Mouse (Mus musculus) macrophage (primary cell): Measurements from ENCODE around the gene Zmiz1. TPM values are rescaled to one million over a fixed set of nuclear protein-coding genes. Genes with fewer than 3 reads are reported as not detected.

Source experiments
- H3K27ac ChIP-seq: fragments of 350-480 bp; formaldehyde crosslinking; 2 replicates; pipeline ENCODE4 v1.9.0; 2021
- H3K36me3 ChIP-seq: fragments of 350-480 bp; formaldehyde crosslinking; 2 replicates; pipeline ENCODE4 v1.9.0; 2021; ENCODE audit errors: inconsistent target
- H3K4me3 ChIP-seq: fragments of 350-480 bp; formaldehyde crosslinking; 2 replicates; pipeline ENCODE4 v1.9.0; 2021; ENCODE audit errors: inconsistent target
- H3K79me2 ChIP-seq: fragments of 350-480 bp; formaldehyde crosslinking; 2 replicates; pipeline ENCODE4 v1.9.0; 2021; ENCODE audit errors: inconsistent target
- WGBS: methylation state at CpG from one replicate; pipeline ENCODE4 v1.1.7; 2026; ENCODE audit warnings: inconsistent platforms; ENCODE audit not compliant: missing documents; 5-methylcytosine and 5-hydroxymethylcytosine counted together
- polyA plus RNA-seq: library from polyadenylated mRNA; stranded (reverse); fragments of 250-400 nt; gene quantifications from 3 replicates; pipeline ENCODE4 v1.2.4, GENCODE M21; 2018; ENCODE audit warnings: inconsistent platforms

Gene Zmiz1
- polyA plus RNA-seq, 1 experiment from 2014 or later: 135 TPM

DNA sequence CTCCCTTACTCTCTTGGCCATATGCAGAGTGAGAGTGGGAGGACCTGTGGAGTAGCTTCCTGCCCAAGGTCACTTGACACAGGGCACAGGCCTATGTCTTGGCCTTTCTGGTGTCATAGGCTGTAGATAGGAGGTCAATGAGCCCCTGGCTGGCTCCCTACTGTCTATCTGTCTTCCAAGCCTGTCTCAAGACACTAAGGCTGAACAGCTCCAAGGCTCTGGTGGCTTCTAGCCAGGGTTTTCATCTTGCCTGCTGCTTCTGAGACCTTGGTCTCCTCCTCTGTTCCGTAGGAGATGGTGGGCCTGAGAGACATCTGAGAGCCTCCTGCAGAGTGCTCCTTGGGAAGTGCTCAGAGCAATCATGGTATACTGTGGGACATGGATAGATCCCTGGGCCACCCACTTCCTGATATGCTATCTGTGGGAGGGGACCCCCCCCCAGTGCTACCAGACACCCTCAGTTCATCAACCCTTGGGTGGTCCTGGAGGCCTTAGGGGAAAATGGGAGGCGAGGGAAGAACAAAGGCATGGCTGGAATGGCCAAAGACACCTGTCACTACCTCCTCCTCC is 56.0 kb downstream of the Zmiz1 start:
- WGBS: 100% methylated on average over 1 of the region's 2 CpGs
- Histone ChIP-seq H3K36me3 (peaks cover 3% of the 10 kb centered on the region; the same call in 1 of the 2 replicates), H3K27ac (peak overlapping the region; percentile 99), H3K79me2 (peaks cover 100% of the 10 kb centered on the region), H3K4me3 (no peak overlapping the region)

DNA sequence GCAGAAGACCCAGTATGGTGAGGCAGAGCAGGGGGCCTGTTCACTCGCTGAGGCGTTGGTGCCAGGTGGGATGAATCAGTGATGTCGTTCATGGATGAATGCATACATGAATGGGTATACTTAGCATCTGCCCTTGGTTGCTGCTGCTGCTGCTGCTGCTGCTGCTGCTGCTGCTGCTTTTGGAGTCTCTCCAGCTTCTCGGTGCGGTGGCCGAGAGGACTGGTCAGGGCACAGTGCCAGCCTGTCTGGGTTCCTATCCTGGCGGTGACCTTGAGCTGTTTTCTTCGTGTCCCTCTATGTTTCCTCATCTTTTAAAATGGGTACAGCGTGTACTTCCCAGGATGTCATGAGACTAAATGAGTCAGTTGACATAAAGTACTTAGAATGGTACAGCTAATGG is 56.9 kb downstream of the Zmiz1 start:
- Histone ChIP-seq H3K36me3 (no peaks in the 10 kb centered on the region), H3K79me2 (peaks cover 100% of the 10 kb centered on the region), H3K4me3 (no peak overlapping the region), H3K27ac (peak overlapping the region; percentile 99)
- WGBS: 21% methylated on average over 8 of the region's 9 CpGs

DNA sequence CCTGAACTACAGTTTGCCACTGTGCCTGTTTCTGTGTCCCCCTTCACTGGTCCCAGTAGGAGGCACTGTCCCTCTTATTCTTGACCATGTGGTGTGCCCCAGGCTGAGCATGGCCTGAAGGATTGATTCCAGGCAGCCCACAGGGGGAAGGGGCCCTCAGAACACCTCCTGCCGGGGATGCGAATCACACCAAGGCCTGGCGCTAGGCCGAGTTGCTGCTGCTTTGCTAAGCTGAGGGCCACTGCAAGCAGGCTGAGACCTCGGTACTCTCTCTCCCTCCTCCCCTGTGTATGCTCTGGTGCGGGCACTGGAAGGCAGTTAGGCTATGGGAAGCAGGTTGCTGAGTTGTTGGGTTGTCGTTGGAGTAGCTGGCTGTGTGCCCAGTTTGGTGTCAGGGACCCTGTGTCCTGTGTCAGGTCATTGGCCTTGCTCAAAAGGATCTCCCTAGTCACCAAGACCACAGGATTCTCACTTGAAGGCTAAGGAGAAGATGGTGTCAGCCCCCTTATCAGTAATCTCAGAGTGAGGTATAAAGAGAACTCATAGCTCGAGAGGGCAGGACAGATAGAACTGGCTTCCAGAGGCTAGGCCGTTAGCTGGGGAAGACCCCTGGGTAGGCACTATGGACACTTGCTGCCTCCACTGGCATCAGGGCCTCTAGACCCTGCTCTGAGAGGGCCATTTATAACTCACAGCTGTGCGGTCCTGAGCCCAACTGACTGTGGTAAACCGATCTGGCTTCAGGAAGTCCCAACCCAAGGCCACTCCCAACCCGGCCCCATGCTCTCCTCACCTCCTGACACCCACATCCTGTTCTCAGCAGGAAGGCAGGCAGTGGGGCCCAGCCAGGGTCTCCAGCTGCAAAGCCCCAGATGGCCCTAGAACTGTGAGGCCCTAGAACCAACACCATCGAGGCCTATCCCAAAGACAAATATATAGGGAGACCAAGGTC is 57.9 kb downstream of the Zmiz1 start:
- Histone ChIP-seq H3K36me3 (no peaks in the 10 kb centered on the region), H3K4me3 (no peak overlapping the region), H3K79me2 (peaks cover 100% of the 10 kb centered on the region), H3K27ac (peak overlapping the region; percentile 99)
- 7% methylated on average over 13 of the region's 13 CpGs for WGBS

DNA sequence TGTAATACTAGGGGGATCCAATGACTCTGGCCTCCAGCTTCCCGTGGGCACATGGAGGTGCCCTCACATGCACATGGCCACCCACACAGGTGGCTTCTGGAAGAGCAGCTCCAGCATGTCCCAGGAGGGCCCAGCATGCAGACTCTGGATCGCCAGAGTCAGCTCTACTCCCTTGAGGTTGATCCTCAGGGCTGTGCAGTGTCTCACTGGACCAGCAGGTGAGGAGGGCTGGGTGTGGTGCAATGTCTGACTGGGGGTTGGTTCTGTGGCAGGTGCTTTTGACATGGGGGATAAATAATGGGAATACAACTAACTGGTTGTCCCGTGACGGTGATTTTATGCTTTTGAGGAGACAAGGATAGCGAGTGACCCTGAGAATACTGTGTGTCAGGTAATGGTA is 59.7 kb downstream of the Zmiz1 start:
- Histone ChIP-seq H3K4me3 (no peak overlapping the region), H3K36me3 (no peaks in the 10 kb centered on the region; the same call in 1 of the 2 replicates), H3K79me2 (peaks cover 100% of the 10 kb centered on the region), H3K27ac (peak overlapping the region; percentile 99)
- WGBS: 92% methylated on average over 5 of the region's 5 CpGs

- peak overlapping the region; percentile 99 for H3K27ac ChIP-seq
- peaks cover 7% of the 10 kb centered on the region for H3K36me3 ChIP-seq
- H3K4me3 ChIP-seq: no peak overlapping the region
- WGBS: 22% methylated on average over 4 of the region's 4 CpGs
- H3K79me2 ChIP-seq: peaks cover 100% of the 10 kb centered on the region
Observed at GRCm38 (mm10) chr14:25519656-25520055, 60.7 kb downstream of the Zmiz1 start.

DNA sequence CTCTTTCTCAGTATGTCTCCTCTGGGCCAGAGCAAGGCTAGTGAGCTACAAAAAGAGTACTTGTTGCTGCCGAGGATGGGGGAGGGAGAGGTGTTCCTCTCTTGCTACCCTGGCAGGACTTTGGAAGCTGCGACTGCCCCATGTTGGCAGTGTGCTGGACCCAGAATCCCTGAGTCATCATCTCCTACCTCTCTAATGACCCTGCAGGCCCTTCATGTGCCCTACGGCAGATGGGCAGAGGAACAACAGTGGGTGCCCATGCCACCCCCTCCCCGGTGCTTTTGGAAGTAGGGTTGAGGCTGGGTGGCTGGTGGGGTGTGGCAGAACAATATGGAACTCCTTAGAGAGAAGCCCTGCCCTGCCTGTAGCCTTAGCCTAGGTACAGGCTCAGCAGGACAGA is 61.6 kb downstream of the Zmiz1 start:
- Histone ChIP-seq H3K36me3 (peaks cover 11% of the 10 kb centered on the region), H3K27ac (peak overlapping the region; percentile 99)
- 31% methylated on average over 3 of the region's 4 CpGs for WGBS

GRCm38 (mm10) chr14:25520991-25521390 is 62.0 kb downstream of the Zmiz1 start:
- Histone ChIP-seq H3K27ac (peak overlapping the region; percentile 99), H3K4me3 (no peak overlapping the region), H3K79me2 (peaks cover 100% of the 10 kb centered on the region), H3K36me3 (peaks cover 11% of the 10 kb centered on the region)
- 55% methylated on average over 8 of the region's 9 CpGs for WGBS

More for the DNA sequence above, 61.6 kb downstream of the Zmiz1 start:
- no peak overlapping the region for H3K4me3 ChIP-seq
- peaks cover 100% of the 10 kb centered on the region for H3K79me2 ChIP-seq

GRCm38 (mm10) chr14:25521500-25521899 is 62.5 kb downstream of the Zmiz1 start:
- peaks cover 100% of the 10 kb centered on the region for H3K79me2 ChIP-seq
- WGBS: 83% methylated on average over 4 of the region's 4 CpGs
- H3K27ac ChIP-seq: 0 out of 2 replicates have a peak overlapping the region, but pooled peaks have one; percentile 99
- H3K36me3 ChIP-seq: peaks cover 11% of the 10 kb centered on the region
- no peak overlapping the region for H3K4me3 ChIP-seq

DNA sequence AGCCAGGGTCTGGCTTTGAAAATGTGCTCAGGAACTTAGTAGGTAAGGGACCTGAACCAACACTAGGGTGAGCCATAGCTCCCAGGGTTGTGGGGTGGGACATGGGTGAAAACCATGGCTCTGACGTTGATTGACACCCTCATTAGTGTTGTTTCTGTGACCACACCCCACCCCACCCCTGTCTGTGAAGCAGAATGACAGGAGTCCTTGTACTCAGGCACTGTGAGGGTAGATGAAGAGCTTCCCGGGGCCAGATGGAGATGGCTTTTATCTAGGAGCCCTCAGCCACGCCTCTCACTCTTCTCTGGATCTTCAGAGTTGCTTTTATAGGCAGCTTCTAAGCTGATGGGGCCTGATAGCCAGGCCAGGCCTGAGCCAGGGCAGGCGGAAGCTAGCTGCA is 63.4 kb downstream of the Zmiz1 start:
- Histone ChIP-seq H3K79me2 (peaks cover 100% of the 10 kb centered on the region), H3K4me3 (no peak overlapping the region), H3K27ac (no peak overlapping the region), H3K36me3 (peaks cover 11% of the 10 kb centered on the region)
- WGBS: 54% methylated on average over 3 of the region's 4 CpGs

GRCm38 (mm10) chr14:25523230-25524110 is 64.5 kb downstream of the Zmiz1 start:
- Histone ChIP-seq H3K4me3 (no peak overlapping the region), H3K36me3 (peaks cover 15% of the 10 kb centered on the region), H3K27ac (no peak overlapping the region), H3K79me2 (peaks cover 100% of the 10 kb centered on the region)
- WGBS: 62% methylated on average over 11 of the region's 11 CpGs

DNA sequence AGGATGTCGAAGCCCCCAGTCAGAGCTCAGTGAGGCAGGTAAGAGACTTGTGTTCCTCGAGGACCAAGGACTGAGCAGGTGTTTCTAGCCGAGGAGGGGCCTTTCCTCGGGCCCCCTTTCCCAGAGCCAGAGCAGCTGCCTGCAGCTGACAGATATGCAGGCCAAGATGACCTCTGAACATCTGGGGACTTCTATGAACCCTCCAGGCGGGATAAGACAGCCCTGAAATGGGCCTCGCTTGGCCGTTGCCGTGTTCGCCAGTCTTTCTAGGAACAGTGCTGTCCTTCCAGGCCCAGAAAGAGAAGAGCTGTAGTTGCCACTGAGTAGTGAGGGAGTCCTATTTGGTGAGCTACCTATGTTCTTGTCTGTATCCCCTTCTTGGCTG is 65.1 kb downstream of the Zmiz1 start:
- WGBS: 81% methylated on average over 8 of the region's 9 CpGs
- Histone ChIP-seq H3K27ac (no peak overlapping the region), H3K79me2 (peaks cover 100% of the 10 kb centered on the region), H3K36me3 (peaks cover 15% of the 10 kb centered on the region), H3K4me3 (no peak overlapping the region)

DNA sequence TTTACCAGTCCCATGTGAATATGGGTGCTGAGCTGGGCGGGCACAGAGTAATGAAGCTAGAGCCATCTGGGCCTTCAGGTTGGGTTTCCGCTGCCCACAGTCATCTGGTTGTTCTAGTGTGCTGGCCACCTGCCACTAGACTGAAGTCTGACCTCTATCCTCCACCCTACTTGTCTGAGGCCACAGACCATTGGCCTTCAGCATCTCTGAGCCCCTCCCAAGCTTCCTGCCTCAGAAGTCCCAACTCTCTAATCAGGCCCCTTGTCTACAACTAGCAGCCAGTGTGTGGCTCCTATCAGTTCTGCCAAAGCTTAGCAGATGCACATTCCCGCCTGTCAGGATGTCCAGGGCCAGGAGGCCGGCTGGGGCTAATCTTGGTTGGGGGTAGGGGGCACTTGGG is 65.9 kb downstream of the Zmiz1 start:
- H3K27ac ChIP-seq: no peak overlapping the region

DNA sequence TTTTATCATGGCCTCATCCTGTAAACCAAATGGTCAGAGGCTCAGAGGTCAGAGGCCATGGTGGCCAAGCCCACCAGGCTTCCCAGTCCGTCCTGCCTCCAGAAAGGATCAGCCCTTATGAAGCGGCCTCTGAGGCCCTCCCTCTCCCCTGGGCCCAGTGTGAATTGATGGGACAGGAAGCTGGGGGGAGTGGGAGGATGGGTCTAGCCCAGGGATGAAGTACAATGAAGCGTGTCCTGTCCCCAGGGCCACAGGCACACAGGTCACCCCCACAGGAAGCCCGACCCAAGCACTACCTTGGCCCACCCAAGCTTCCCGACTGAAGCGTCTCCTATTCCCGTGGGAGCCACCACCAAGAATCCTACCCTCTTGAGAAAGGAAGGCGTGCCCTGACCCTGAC is 66.7 kb downstream of the Zmiz1 start:
- Histone ChIP-seq H3K4me3 (no peak overlapping the region), H3K36me3 (peaks cover 15% of the 10 kb centered on the region), H3K79me2 (peaks cover 98% of the 10 kb centered on the region), H3K27ac (no peak overlapping the region)
- WGBS: 89% methylated on average over 8 of the region's 8 CpGs

More for the DNA sequence above, 65.9 kb downstream of the Zmiz1 start:
- Histone ChIP-seq H3K79me2 (peaks cover 98% of the 10 kb centered on the region), H3K36me3 (peaks cover 15% of the 10 kb centered on the region), H3K4me3 (no peak overlapping the region)
- WGBS: 98% methylated on average over 4 of the region's 4 CpGs

DNA sequence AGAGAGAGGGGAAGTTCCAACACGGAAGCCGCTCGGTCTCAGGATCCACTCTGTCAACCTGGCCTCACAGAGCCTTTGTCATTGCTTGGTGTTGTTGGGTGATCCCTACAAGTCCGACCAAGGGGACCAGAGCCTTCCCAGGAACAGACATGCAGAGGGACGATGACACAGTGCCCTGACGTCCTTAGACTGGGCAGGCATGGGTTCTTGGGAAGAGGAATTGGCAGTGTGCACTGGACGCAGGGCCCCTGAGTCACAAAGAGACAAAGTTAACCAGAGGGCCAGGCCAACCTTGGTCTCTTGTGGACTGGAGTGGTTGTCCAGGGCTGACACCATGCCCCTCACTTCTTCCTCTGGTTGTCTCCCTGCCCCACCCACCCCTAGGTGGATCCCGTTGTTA is 67.9 kb downstream of the Zmiz1 start:
- H3K4me3 ChIP-seq: no peak overlapping the region
- WGBS: 70% methylated on average over 7 of the region's 8 CpGs
- peaks cover 15% of the 10 kb centered on the region for H3K36me3 ChIP-seq
- peak overlapping the region; percentile 72 for H3K27ac ChIP-seq
- H3K79me2 ChIP-seq: peaks cover 98% of the 10 kb centered on the region
